Mouse (Mus musculus): ENCODE measurements around the gene Spag5. TPM values are rescaled to one million over a fixed set of nuclear protein-coding genes. Genes with fewer than 3 reads are reported as not detected.
"Not testable (repeated sequence)": the region's sequence is repeated elsewhere in the genome, so short reads cannot be mapped to it uniquely, and the experiment has no call there.

The Spag5 gene
- polyA plus RNA-seq, 1 experiment, result 68.8 TPM

GRCm38 (mm10) chr11:78265571-78265970 lies 35.8 kb upstream of the Spag5 start:
- Histone ChIP-seq H3K9ac (ENCODE audit: low read depth, poor library complexity, severe bottlenecking) (no peak overlapping the region), H3K36me3 (ENCODE audit: control insufficient read depth, insufficient read depth, low read length, poor library complexity, severe bottlenecking) (peaks cover 70% of the 10 kb centered on the region), H3K27ac (ENCODE audit: insufficient read depth, low read length) (no peak overlapping the region), H3K27me3 (ENCODE audit: control insufficient read depth, insufficient read depth, low read length, poor library complexity, severe bottlenecking) (no peaks in the 10 kb centered on the region), H3K9me3 (replicated peaks; ENCODE audit: control insufficient read depth, insufficient read depth, low read length, poor library complexity, severe bottlenecking) (no peaks in the 10 kb centered on the region), H3K4me1 (ENCODE audit: control insufficient read depth, insufficient read depth, low read length) (no peaks in the 10 kb centered on the region), H3K4me3 (ENCODE audit: low read depth, low read length) (no peak overlapping the region)
- no peak for TF ChIP-seq CTCF (IDR thresholded peaks at IDR 0.05; ENCODE audit: low read depth, low read length)
- no peak for TF ChIP-seq POLR2A (IDR thresholded peaks at IDR 0.05; ENCODE audit: insufficient read depth, low read length)
- no peak for TF ChIP-seq EP300 (IDR thresholded peaks at IDR 0.05; ENCODE audit: insufficient read depth, low read depth, low read length)

GRCm38 (mm10) chr11:78271986-78272385 lies 29.3 kb upstream of the Spag5 start:
- H3K9me3 ChIP-seq (replicated peaks; ENCODE audit: control insufficient read depth, insufficient read depth, low read length, poor library complexity, severe bottlenecking), result no peaks in the 10 kb centered on the region
- no peak overlapping the region for H3K27ac ChIP-seq (ENCODE audit: insufficient read depth, low read length)
- TF ChIP-seq EP300 (IDR thresholded peaks at IDR 0.05; ENCODE audit: insufficient read depth, low read depth, low read length) (no peak), POLR2A (IDR thresholded peaks at IDR 0.05; ENCODE audit: insufficient read depth, low read length) (no peak), CTCF (IDR thresholded peaks at IDR 0.05; ENCODE audit: low read depth, low read length) (no peak)
- H3K4me3 ChIP-seq (ENCODE audit: low read depth, low read length), result no peak overlapping the region
- H3K27me3 ChIP-seq (ENCODE audit: control insufficient read depth, insufficient read depth, low read length, poor library complexity, severe bottlenecking), result no peaks in the 10 kb centered on the region
- H3K9ac ChIP-seq (ENCODE audit: low read depth, poor library complexity, severe bottlenecking), result no peak overlapping the region
- peaks cover 91% of the 10 kb centered on the region for H3K36me3 ChIP-seq (ENCODE audit: control insufficient read depth, insufficient read depth, low read length, poor library complexity, severe bottlenecking)
- no peaks in the 10 kb centered on the region for H3K4me1 ChIP-seq (ENCODE audit: control insufficient read depth, insufficient read depth, low read length)

- H3K9me3 ChIP-seq (replicated peaks; ENCODE audit: control insufficient read depth, insufficient read depth, low read length, poor library complexity, severe bottlenecking), result no peaks in the 10 kb centered on the region
- no peak overlapping the region for H3K27ac ChIP-seq (ENCODE audit: insufficient read depth, low read length)
- TF ChIP-seq EP300 (IDR thresholded peaks at IDR 0.05; ENCODE audit: insufficient read depth, low read depth, low read length) (no peak), POLR2A (IDR thresholded peaks at IDR 0.05; ENCODE audit: insufficient read depth, low read length) (no peak), CTCF (IDR thresholded peaks at IDR 0.05; ENCODE audit: low read depth, low read length) (no peak)
- no peaks in the 10 kb centered on the region for H3K4me1 ChIP-seq (ENCODE audit: control insufficient read depth, insufficient read depth, low read length)
- no peak overlapping the region for H3K4me3 ChIP-seq (ENCODE audit: low read depth, low read length)
- H3K27me3 ChIP-seq (ENCODE audit: control insufficient read depth, insufficient read depth, low read length, poor library complexity, severe bottlenecking), result no peaks in the 10 kb centered on the region
- H3K36me3 ChIP-seq (ENCODE audit: control insufficient read depth, insufficient read depth, low read length, poor library complexity, severe bottlenecking), result peaks cover 92% of the 10 kb centered on the region
- no peak overlapping the region for H3K9ac ChIP-seq (ENCODE audit: low read depth, poor library complexity, severe bottlenecking)
These were observed 25.7 kb upstream of the Spag5 start for GRCm38 (mm10) chr11:78275596-78275995.

GRCm38 (mm10) chr11:78276169-78276568 lies 25.2 kb upstream of the Spag5 start:
- peak; percentile 26 for TF ChIP-seq CTCF (IDR thresholded peaks at IDR 0.05; ENCODE audit: low read depth, low read length)
- not testable (repeated sequence) for H3K4me3 ChIP-seq (ENCODE audit: low read depth, low read length); H3K9ac ChIP-seq (ENCODE audit: low read depth, poor library complexity, severe bottlenecking); H3K27me3 ChIP-seq (ENCODE audit: control insufficient read depth, insufficient read depth, low read length, poor library complexity, severe bottlenecking); H3K27ac ChIP-seq (ENCODE audit: insufficient read depth, low read length); H3K4me1 ChIP-seq (ENCODE audit: control insufficient read depth, insufficient read depth, low read length); H3K9me3 ChIP-seq (replicated peaks; ENCODE audit: control insufficient read depth, insufficient read depth, low read length, poor library complexity, severe bottlenecking)
- H3K36me3 ChIP-seq (ENCODE audit: control insufficient read depth, insufficient read depth, low read length, poor library complexity, severe bottlenecking), result peaks cover 94% of the 10 kb centered on the region

GRCm38 (mm10) chr11:78278853-78279252 lies 22.5 kb upstream of the Spag5 start:
- Histone ChIP-seq H3K9me3 (replicated peaks; ENCODE audit: control insufficient read depth, insufficient read depth, low read length, poor library complexity, severe bottlenecking) (no peaks in the 10 kb centered on the region), H3K36me3 (ENCODE audit: control insufficient read depth, insufficient read depth, low read length, poor library complexity, severe bottlenecking) (peaks cover 92% of the 10 kb centered on the region)

GRCm38 (mm10) chr11:78279586-78279985 lies 21.7 kb upstream of the Spag5 start:
- H3K4me1 ChIP-seq (ENCODE audit: control insufficient read depth, insufficient read depth, low read length), result no peaks in the 10 kb centered on the region
- no peak overlapping the region for H3K4me3 ChIP-seq (ENCODE audit: low read depth, low read length)
- H3K9ac ChIP-seq (ENCODE audit: low read depth, poor library complexity, severe bottlenecking), result no peak overlapping the region
- H3K27me3 ChIP-seq (ENCODE audit: control insufficient read depth, insufficient read depth, low read length, poor library complexity, severe bottlenecking), result no peaks in the 10 kb centered on the region
- H3K27ac ChIP-seq (ENCODE audit: insufficient read depth, low read length), result no peak overlapping the region
- TF ChIP-seq EP300 (IDR thresholded peaks at IDR 0.05; ENCODE audit: insufficient read depth, low read depth, low read length) (no peak), POLR2A (IDR thresholded peaks at IDR 0.05; ENCODE audit: insufficient read depth, low read length) (no peak), CTCF (IDR thresholded peaks at IDR 0.05; ENCODE audit: low read depth, low read length) (no peak)
- H3K36me3 ChIP-seq (ENCODE audit: control insufficient read depth, insufficient read depth, low read length, poor library complexity, severe bottlenecking), result peaks cover 92% of the 10 kb centered on the region
- no peaks in the 10 kb centered on the region for H3K9me3 ChIP-seq (replicated peaks; ENCODE audit: control insufficient read depth, insufficient read depth, low read length, poor library complexity, severe bottlenecking)

More at GRCm38 (mm10) chr11:78278853-78279252, 22.5 kb upstream of the Spag5 start:
- Histone ChIP-seq H3K27ac (ENCODE audit: insufficient read depth, low read length) (no peak overlapping the region), H3K4me1 (ENCODE audit: control insufficient read depth, insufficient read depth, low read length) (no peaks in the 10 kb centered on the region), H3K9ac (ENCODE audit: low read depth, poor library complexity, severe bottlenecking) (no peak overlapping the region), H3K27me3 (ENCODE audit: control insufficient read depth, insufficient read depth, low read length, poor library complexity, severe bottlenecking) (no peaks in the 10 kb centered on the region), H3K4me3 (ENCODE audit: low read depth, low read length) (no peak overlapping the region)
- TF ChIP-seq CTCF (IDR thresholded peaks at IDR 0.05; ENCODE audit: low read depth, low read length) (no peak), POLR2A (IDR thresholded peaks at IDR 0.05; ENCODE audit: insufficient read depth, low read length) (no peak), EP300 (IDR thresholded peaks at IDR 0.05; ENCODE audit: insufficient read depth, low read depth, low read length) (no peak)

All from ES-Bruce4 (cell line).